Mouse (Mus musculus): ENCODE results near the gene Iqsec1. TPM values are rescaled to one million over a fixed set of nuclear protein-coding genes. Genes with fewer than 3 reads are reported as not detected.
A peak's percentile ranks its signal among the peaks of the same experiment; 100 is the strongest.

The Iqsec1 gene
- 11.4 and 11.6 TPM in 2 replicates for polyA plus RNA-seq (2015; fragmentation: Nextera tagmentation; extraction: Ambion mirVana)

- peak within 1 kb of the TSS; percentile 100 for H3K4me2 ChIP-seq
- H3K4me1 ChIP-seq = peaks cover 17% of the 10 kb centered on the region
- H3K36me3 ChIP-seq = no peaks in the 10 kb centered on the region
- H3K9ac ChIP-seq = peak within 1 kb of the TSS; percentile 60
- peak within 1 kb of the TSS; percentile 71 for H3K4me3 ChIP-seq
- H3K9me3 ChIP-seq = no peaks in the 10 kb centered on the region
- H3K27me3 ChIP-seq = peaks cover 12% of the 10 kb centered on the region; the same call in 1 of the 2 replicates
- ATAC-seq (ENCODE audit: insufficient number of reproducible peaks, low FRiP score, low TSS enrichment, low read depth) = peak; percentile 94
- WGBS = 1% methylated on average over 38 of the region's 39 CpGs
- H3K27ac ChIP-seq = peak within 1 kb of the TSS; percentile 74
Measured at GRCm38 (mm10) chr6:90988648-90989317, at the start of gene Iqsec1. TSS of gene Iqsec1 (minus strand) at chr6:90988685.

GRCm38 (mm10) chr6:91028256-91028655, 39.8 kb upstream of the Iqsec1 start:
- WGBS = 82% methylated on average over 5 of the region's 5 CpGs
- no peak overlapping the region for H3K4me3 ChIP-seq
- H3K36me3 ChIP-seq = no peaks in the 10 kb centered on the region
- no peak for ATAC-seq (ENCODE audit: insufficient number of reproducible peaks, low FRiP score, low TSS enrichment, low read depth)
- H3K27me3 ChIP-seq = no peaks in the 10 kb centered on the region
- H3K9me3 ChIP-seq = no peaks in the 10 kb centered on the region
- H3K27ac ChIP-seq = no peak overlapping the region
- H3K4me1 ChIP-seq = 0 out of 2 replicates have a peak, but pooled peaks cover 7% of the 10 kb centered on the region
- H3K4me2 ChIP-seq = no peak overlapping the region
- H3K9ac ChIP-seq = no peak overlapping the region

- H3K27ac ChIP-seq = 0 out of 2 replicates have a peak overlapping the region, but pooled peaks have one; percentile 8
- no peak overlapping the region for H3K9ac ChIP-seq
- ATAC-seq (ENCODE audit: insufficient number of reproducible peaks, low FRiP score, low TSS enrichment, low read depth) = no peak
- no peak overlapping the region for H3K4me3 ChIP-seq
- H3K4me2 ChIP-seq = no peak overlapping the region
- H3K4me1 ChIP-seq = peaks cover 21% of the 10 kb centered on the region
- no peaks in the 10 kb centered on the region for H3K9me3 ChIP-seq
- WGBS = 29% methylated on average over 7 of the region's 7 CpGs
- no peaks in the 10 kb centered on the region for H3K36me3 ChIP-seq
- H3K27me3 ChIP-seq = no peaks in the 10 kb centered on the region
Measured at GRCm38 (mm10) chr6:91020810-91021209, 32.3 kb upstream of the Iqsec1 start.

- no peak for ATAC-seq (ENCODE audit: insufficient number of reproducible peaks, low FRiP score, low TSS enrichment, low read depth)
- Histone ChIP-seq H3K27me3 (no peaks in the 10 kb centered on the region), H3K4me3 (no peak overlapping the region), H3K4me1 (peaks cover 16% of the 10 kb centered on the region), H3K27ac (no peak overlapping the region), H3K9me3 (no peaks in the 10 kb centered on the region), H3K4me2 (no peak overlapping the region), H3K9ac (no peak overlapping the region), H3K36me3 (no peaks in the 10 kb centered on the region)
- 84% methylated on average over 7 of the region's 7 CpGs for WGBS
Measured at GRCm38 (mm10) chr6:91016600-91017230, 28.2 kb upstream of the Iqsec1 start.

GRCm38 (mm10) chr6:91014198-91014958, 25.9 kb upstream of the Iqsec1 start:
- Histone ChIP-seq H3K4me2 (no peak overlapping the region), H3K36me3 (no peaks in the 10 kb centered on the region), H3K9me3 (no peaks in the 10 kb centered on the region), H3K27me3 (no peaks in the 10 kb centered on the region), H3K9ac (no peak overlapping the region), H3K27ac (no peak overlapping the region), H3K4me3 (no peak overlapping the region), H3K4me1 (no peaks in the 10 kb centered on the region)
- WGBS = 48% methylated on average over 9 of the region's 9 CpGs
- ATAC-seq (ENCODE audit: insufficient number of reproducible peaks, low FRiP score, low TSS enrichment, low read depth) = no peak

GRCm38 (mm10) chr6:91012458-91012857, 24.0 kb upstream of the Iqsec1 start:
- Histone ChIP-seq H3K36me3 (no peaks in the 10 kb centered on the region), H3K4me2 (no peak overlapping the region), H3K27me3 (no peaks in the 10 kb centered on the region), H3K27ac (no peak overlapping the region), H3K4me3 (no peak overlapping the region), H3K9me3 (no peaks in the 10 kb centered on the region), H3K4me1 (no peaks in the 10 kb centered on the region), H3K9ac (no peak overlapping the region)
- no peak for ATAC-seq (ENCODE audit: insufficient number of reproducible peaks, low FRiP score, low TSS enrichment, low read depth)
- 64% methylated on average over 3 of the region's 3 CpGs for WGBS

GRCm38 (mm10) chr6:91011568-91011967, 23.1 kb upstream of the Iqsec1 start:
- no peaks in the 10 kb centered on the region for H3K4me1 ChIP-seq
- H3K27me3 ChIP-seq = no peaks in the 10 kb centered on the region
- 40% methylated on average over 4 of the region's 4 CpGs for WGBS
- no peaks in the 10 kb centered on the region for H3K9me3 ChIP-seq
- no peaks in the 10 kb centered on the region for H3K36me3 ChIP-seq
- H3K4me2 ChIP-seq = no peak overlapping the region
- H3K4me3 ChIP-seq = no peak overlapping the region
- no peak for ATAC-seq (ENCODE audit: insufficient number of reproducible peaks, low FRiP score, low TSS enrichment, low read depth)
- no peak overlapping the region for H3K27ac ChIP-seq
- no peak overlapping the region for H3K9ac ChIP-seq

GRCm38 (mm10) chr6:91008284-91008830, 19.9 kb upstream of the Iqsec1 start:
- Histone ChIP-seq H3K9me3 (no peaks in the 10 kb centered on the region), H3K27ac (no peak overlapping the region), H3K9ac (no peak overlapping the region), H3K27me3 (no peaks in the 10 kb centered on the region), H3K4me2 (no peak overlapping the region), H3K4me1 (no peaks in the 10 kb centered on the region), H3K4me3 (no peak overlapping the region), H3K36me3 (no peaks in the 10 kb centered on the region)
- 83% methylated on average over 3 of the region's 3 CpGs for whole genome bisulfite sequencing
- no peak for ATAC-seq (ENCODE audit: insufficient number of reproducible peaks, low FRiP score, low TSS enrichment, low read depth)

- 56% methylated on average over 2 of the region's 2 CpGs for WGBS
- ATAC-seq (ENCODE audit: insufficient number of reproducible peaks, low FRiP score, low TSS enrichment, low read depth) = no peak
Measured at GRCm38 (mm10) chr6:91007207-91007606, 18.7 kb upstream of the Iqsec1 start.

GRCm38 (mm10) chr6:91004157-91004556, 15.7 kb upstream of the Iqsec1 start:
- H3K9ac ChIP-seq = no peak overlapping the region
- no peak overlapping the region for H3K4me2 ChIP-seq
- WGBS = 90% methylated on average over 2 of the region's 2 CpGs
- no peaks in the 10 kb centered on the region for H3K9me3 ChIP-seq
- no peaks in the 10 kb centered on the region for H3K27me3 ChIP-seq
- no peak overlapping the region for H3K4me3 ChIP-seq
- H3K36me3 ChIP-seq = no peaks in the 10 kb centered on the region
- no peak overlapping the region for H3K27ac ChIP-seq
- H3K4me1 ChIP-seq = peaks cover 8% of the 10 kb centered on the region
- no peak for ATAC-seq (ENCODE audit: insufficient number of reproducible peaks, low FRiP score, low TSS enrichment, low read depth)

More at GRCm38 (mm10) chr6:91007207-91007606, 18.7 kb upstream of the Iqsec1 start:
- Histone ChIP-seq H3K4me3 (no peak overlapping the region), H3K9me3 (no peaks in the 10 kb centered on the region), H3K27ac (no peak overlapping the region), H3K4me1 (no peaks in the 10 kb centered on the region), H3K36me3 (no peaks in the 10 kb centered on the region), H3K4me2 (no peak overlapping the region), H3K27me3 (no peaks in the 10 kb centered on the region), H3K9ac (no peak overlapping the region)

- H3K27me3 ChIP-seq = no peaks in the 10 kb centered on the region
- H3K36me3 ChIP-seq = no peaks in the 10 kb centered on the region
- H3K4me2 ChIP-seq = no peak overlapping the region
- H3K9ac ChIP-seq = no peak overlapping the region
- no peak overlapping the region for H3K27ac ChIP-seq
- no peak for ATAC-seq (ENCODE audit: insufficient number of reproducible peaks, low FRiP score, low TSS enrichment, low read depth)
- peaks cover 8% of the 10 kb centered on the region for H3K4me1 ChIP-seq
- H3K4me3 ChIP-seq = no peak overlapping the region
- 39% methylated on average over 3 of the region's 3 CpGs for WGBS
- H3K9me3 ChIP-seq = no peaks in the 10 kb centered on the region
Measured at GRCm38 (mm10) chr6:91003310-91003995, 15.0 kb upstream of the Iqsec1 start.
